Mouse (Mus musculus) CH12.LX (cell line): ENCODE measurements at regions not wholly inside any gene's neighbourhood (a gene's known extent, or its start where the extent isn't known, plus 50 kb on each side); places are given as distances from the start of the nearest gene placed in this dataset.

Experiments used
- DNase-seq: peaks from one replicate; pipeline ENCODE4 v3.0.0-alpha.2; 2013; ENCODE audit errors: extremely low read depth
- H3K27ac ChIP-seq: 2 replicates; pipeline ENCODE4 v1.5.1; 2012; ENCODE audit warnings: low read depth, mild to moderate bottlenecking, control low read depth, moderate library complexity; ENCODE audit not compliant: insufficient read depth
- H3K27me3 ChIP-seq: replicated peaks from 2 replicates; pipeline ENCODE3; 2012; ENCODE audit warnings: inconsistent platforms
- H3K36me3 ChIP-seq, 2 experiments: replicated peaks in 1 of 2; 2 replicates each; pipeline versions ENCODE3 to v1.6.1; 2012; ENCODE audit warnings: inconsistent platforms in 1 of 2, low read length in 1 of 2, mild to moderate bottlenecking in 1 of 2, mixed read lengths in 1 of 2, moderate library complexity in 1 of 2; ENCODE audit not compliant: control insufficient read depth in 1 of 2, insufficient read depth in 1 of 2
- H3K4me1 ChIP-seq, 2 experiments: 2 replicates each; pipeline ENCODE4 v1.6.1; 2012; ENCODE audit warnings: inconsistent platforms in 1 of 2, moderate library complexity in 1 of 2; ENCODE audit not compliant: insufficient read depth in 2 of 2, control insufficient read depth in 1 of 2
- H3K4me2 ChIP-seq: 2 replicates; pipeline ENCODE4 v1.6.1; 2012; ENCODE audit warnings: low read depth, mild to moderate bottlenecking, control low read depth; ENCODE audit not compliant: poor library complexity, insufficient read depth, severe bottlenecking
- H3K4me3 ChIP-seq, 3 experiments: fragments of 150-350 bp in 1 of 3; sonication (generic) in 1 of 3; replicated peaks in 1 of 3; 2 replicates each; pipeline versions ENCODE3 to v1.5.1; 2011 to 2012; ENCODE audit warnings: low read depth in 2 of 3, low read length in 2 of 3, mild to moderate bottlenecking in 2 of 3, moderate library complexity in 2 of 3, control low read depth in 1 of 3, improper control_type of control experiment in 1 of 3, inconsistent platforms in 1 of 3, mixed read lengths in 1 of 3; ENCODE audit not compliant: poor library complexity in 1 of 3
- H3K79me2 ChIP-seq: replicated peaks from 2 replicates; pipeline ENCODE4 v1.6.1; 2012; ENCODE audit warnings: mild to moderate bottlenecking, moderate library complexity; ENCODE audit not compliant: control insufficient read depth, poor library complexity, insufficient read depth, severe bottlenecking; ENCODE audit errors: extremely low read depth
- H3K9ac ChIP-seq: 2 replicates; pipeline ENCODE4 v1.6.1; 2012; ENCODE audit warnings: low read depth, mild to moderate bottlenecking, control low read depth, moderate library complexity; ENCODE audit not compliant: insufficient read depth
- H3K9me3 ChIP-seq: replicated peaks from 2 replicates; pipeline ENCODE3; 2012; ENCODE audit warnings: low read length, inconsistent platforms, mixed read lengths
- BHLHE40 ChIP-seq: IDR thresholded peaks from 2 replicates; pipeline ENCODE4 v1.6.1; 2011; ENCODE audit warnings: mild to moderate bottlenecking, low read depth, low read length, improper control_type of control experiment
- CHD2 ChIP-seq: IDR thresholded peaks from 2 replicates; pipeline ENCODE4 v1.6.1; 2011; ENCODE audit warnings: low read length, improper control_type of control experiment
- CTCF ChIP-seq, 2 experiments: IDR thresholded peaks in 1 of 2; conservative IDR thresholded peaks in 1 of 2; 2 replicates each; pipeline ENCODE4 v1.5.1; 2011 to 2012; ENCODE audit warnings: low read depth in 2 of 2, low read length in 2 of 2, improper control_type of control experiment in 1 of 2, inconsistent platforms in 1 of 2, mild to moderate bottlenecking in 1 of 2, moderate library complexity in 1 of 2
- ETS1 ChIP-seq: conservative IDR thresholded peaks from 2 replicates; pipeline ENCODE4 v1.6.1; 2012; ENCODE audit warnings: low read depth, mild to moderate bottlenecking, inconsistent platforms, low read length, improper control_type of control experiment, moderate library complexity
- HCFC1 ChIP-seq: IDR thresholded peaks from 2 replicates; pipeline ENCODE4 v1.6.1; 2012; ENCODE audit warnings: low read depth, mild to moderate bottlenecking, inconsistent platforms, low read length, improper control_type of control experiment
- IRF4 ChIP-seq: IDR thresholded peaks from 2 replicates; pipeline ENCODE4 v1.6.1; 2014; ENCODE audit warnings: low read depth, mild to moderate bottlenecking, inconsistent platforms, low read length, improper control_type of control experiment
- JUN ChIP-seq: IDR thresholded peaks from 2 replicates; pipeline ENCODE4 v1.6.1; 2011; ENCODE audit warnings: low read depth, mild to moderate bottlenecking, low read length, improper control_type of control experiment, moderate library complexity; ENCODE audit not compliant: insufficient read depth
- JUND ChIP-seq: conservative IDR thresholded peaks from 2 replicates; pipeline ENCODE4 v1.6.1; 2011; ENCODE audit warnings: low read depth, low read length, improper control_type of control experiment
- KAT2A ChIP-seq: IDR thresholded peaks from 2 replicates; pipeline ENCODE4 v1.6.1; 2012; ENCODE audit warnings: low read length, improper control_type of control experiment, inconsistent platforms; ENCODE audit not compliant: insufficient replicate concordance
- MAFK ChIP-seq: IDR thresholded peaks from 2 replicates; pipeline ENCODE4 v1.6.1; 2011; ENCODE audit warnings: low read length, improper control_type of control experiment; ENCODE audit not compliant: insufficient replicate concordance
- MAX ChIP-seq: IDR thresholded peaks from 2 replicates; pipeline ENCODE4 v1.6.1; 2011; ENCODE audit warnings: low read length, improper control_type of control experiment
- MAZ ChIP-seq: IDR thresholded peaks from 2 replicates; pipeline ENCODE4 v1.6.1; 2012; ENCODE audit warnings: low read depth, mild to moderate bottlenecking, inconsistent platforms, low read length, improper control_type of control experiment, moderate library complexity
- MEF2A ChIP-seq: IDR thresholded peaks from 2 replicates; pipeline ENCODE4 v1.6.1; 2014; ENCODE audit warnings: low read depth, mild to moderate bottlenecking, inconsistent platforms, low read length, improper control_type of control experiment, borderline replicate concordance
- MXI1 ChIP-seq: IDR thresholded peaks from 2 replicates; pipeline ENCODE4 v1.6.1; 2011; ENCODE audit warnings: mild to moderate bottlenecking, low read depth, low read length, improper control_type of control experiment
- MYC ChIP-seq: IDR thresholded peaks from 2 replicates; pipeline ENCODE4 v1.6.1; 2011; ENCODE audit warnings: low read depth, mild to moderate bottlenecking, improper control_type of control experiment, low read length
- NRF1 ChIP-seq: IDR thresholded peaks from 2 replicates; pipeline ENCODE4 v1.6.1; 2014; ENCODE audit warnings: low read depth, mild to moderate bottlenecking, inconsistent platforms, low read length, improper control_type of control experiment, moderate library complexity
- PAX5 ChIP-seq: IDR thresholded peaks from 2 replicates; pipeline ENCODE4 v1.6.1; 2012; ENCODE audit warnings: low read length, inconsistent platforms, mixed read lengths
- RAD21 ChIP-seq: IDR thresholded peaks from 2 replicates; pipeline ENCODE4 v1.6.1; 2011; ENCODE audit warnings: low read depth, mild to moderate bottlenecking, low read length, improper control_type of control experiment, moderate library complexity
- SMC3 ChIP-seq: IDR thresholded peaks from 2 replicates; pipeline ENCODE4 v1.6.1; 2011; ENCODE audit warnings: low read depth, low read length, improper control_type of control experiment
- TBP ChIP-seq: conservative IDR thresholded peaks from 2 replicates; pipeline ENCODE4 v1.6.1; 2011; ENCODE audit warnings: low read depth, low read length, improper control_type of control experiment
- UBTF ChIP-seq: IDR thresholded peaks from 2 replicates; pipeline ENCODE4 v1.6.1; 2012; ENCODE audit warnings: low read depth, mild to moderate bottlenecking, inconsistent platforms, low read length, improper control_type of control experiment, moderate library complexity
- ZC3H11A ChIP-seq: IDR thresholded peaks from 2 replicates; pipeline ENCODE4 v1.6.1; 2012; ENCODE audit warnings: low read depth, mild to moderate bottlenecking, inconsistent platforms, low read length, improper control_type of control experiment
- ZKSCAN1 ChIP-seq: IDR thresholded peaks from 2 replicates; pipeline ENCODE4 v1.6.1; 2012; ENCODE audit warnings: low read depth, inconsistent platforms, low read length, improper control_type of control experiment, borderline replicate concordance
- ZMIZ1 ChIP-seq: IDR thresholded peaks from 2 replicates; pipeline ENCODE4 v1.6.1; 2012; ENCODE audit warnings: low read depth, mild to moderate bottlenecking, inconsistent platforms, low read length, improper control_type of control experiment
- ZNF384 ChIP-seq: IDR thresholded peaks from 2 replicates; pipeline ENCODE4 v1.6.1; 2012; ENCODE audit warnings: low read depth, low read length, improper control_type of control experiment, inconsistent platforms
- dilution Hi-C: fragments of 300-500 bp; cut with MboI; formaldehyde crosslinking; loops from 2 replicates; pipeline ENCODE4 v1.14.3; 2020; ENCODE audit warnings: low sequenced_read_pairs; ENCODE audit not compliant: extremely low pct_unique_long_range_greater_than_20kb, extremely low pct_ligation_motif_present
- in situ Hi-C: fragments of 300-500 bp; cut with MboI; formaldehyde crosslinking; loops from 3 replicates; pipeline ENCODE4 v1.14.3; 2019; ENCODE audit warnings: low sequenced_read_pairs, low pct_ligation_motif_present, low pct_unique_long_range_greater_than_20kb, mixed read lengths

DNA sequence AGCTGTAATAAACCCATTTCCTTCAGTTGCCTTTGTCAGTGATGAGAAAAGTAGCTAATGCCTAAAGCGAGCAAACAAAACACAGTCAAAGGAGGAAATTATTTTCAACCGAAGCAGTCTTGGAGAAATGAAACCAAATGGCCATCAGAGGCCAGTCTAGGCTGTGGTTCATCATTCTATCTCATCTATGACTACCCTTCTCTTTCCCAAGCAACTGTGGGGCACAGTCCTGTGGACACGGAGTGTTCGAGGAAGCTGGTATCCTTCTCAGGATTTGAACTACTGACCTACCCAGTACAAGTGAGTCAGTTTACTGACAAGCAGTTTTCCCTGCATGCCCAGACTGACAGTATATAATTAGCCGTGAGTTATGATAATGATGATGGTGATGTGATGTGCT lies 319.1 kb downstream of the Bcl11a start:
- in situ Hi-C loops (no loop called here), dilution Hi-C loops (no loop called here)
- DNase-seq: no peak
- Histone ChIP-seq H3K36me3 (no peaks in the 10 kb centered on the region), H3K79me2 (no peaks in the 10 kb centered on the region), H3K4me3 (no peak overlapping the region), H3K9ac (no peak overlapping the region), H3K9me3 (no peaks in the 10 kb centered on the region), H3K27ac (no peak overlapping the region), H3K4me1 (peaks cover 4 to 14% of the 10 kb centered on the region in 2 experiments; a peak in 3 of 4 replicates), H3K27me3 (no peaks in the 10 kb centered on the region), H3K4me2 (no peak overlapping the region)
- no peak for TF ChIP-seq ETS1
- TF ChIP-seq ZC3H11A: no peak
- TF ChIP-seq MYC: no peak
- TF ChIP-seq ZMIZ1: no peak
- TF ChIP-seq MAFK: no peak
- no peak for TF ChIP-seq TBP
- no peak for TF ChIP-seq KAT2A
- no peak for TF ChIP-seq ZNF384
- no peak for TF ChIP-seq CHD2
- no peak for TF ChIP-seq IRF4
- no peak for TF ChIP-seq BHLHE40
- TF ChIP-seq SMC3: no peak
- TF ChIP-seq NRF1: no peak
- TF ChIP-seq JUN: no peak
- TF ChIP-seq PAX5: no peak
- TF ChIP-seq JUND: no peak
- no peak for TF ChIP-seq HCFC1

DNA sequence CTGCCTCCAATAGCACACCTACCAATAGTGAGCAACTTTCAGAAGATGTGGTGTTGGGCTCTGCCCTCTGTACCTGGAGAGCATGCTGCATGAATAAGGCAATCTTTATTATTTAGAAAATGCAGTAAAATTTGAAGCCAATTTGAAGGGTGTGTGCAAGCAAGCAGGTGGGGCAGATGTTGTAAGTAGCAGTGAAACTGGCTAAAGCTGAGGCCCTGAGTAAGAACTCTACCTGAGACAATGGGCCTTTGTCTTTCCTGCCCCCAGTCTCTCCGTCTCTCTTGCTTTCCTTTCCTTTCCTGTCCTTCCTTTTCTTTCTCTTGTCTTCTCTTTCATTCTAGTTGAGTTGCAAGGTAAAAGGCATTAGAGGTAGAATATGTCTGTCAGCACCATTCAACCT lies 319.9 kb downstream of the Bcl11a start:
- TF ChIP-seq TBP (no peak), KAT2A (no peak), MAZ (no peak), MAFK (no peak), CHD2 (no peak), ETS1 (no peak), NRF1 (no peak), MXI1 (no peak), ZKSCAN1 (no peak), JUND (no peak), MYC (no peak), MAX (no peak), MEF2A (no peak), CTCF (conservative IDR thresholded peaks at IDR 0.05 in 1 of 2, IDR thresholded peaks at IDR 0.05 in 1 of 2; ENCODE audit: low read depth in 2 of 2, low read length in 2 of 2) (no peak), RAD21 (no peak), UBTF (no peak), ZC3H11A (no peak)
- dilution Hi-C loops (no loop called here), in situ Hi-C loops (no loop called here)
- Histone ChIP-seq H3K36me3 (no peaks in the 10 kb centered on the region), H3K9me3 (no peaks in the 10 kb centered on the region), H3K9ac (no peak overlapping the region), H3K79me2 (no peaks in the 10 kb centered on the region), H3K4me1 (peaks cover 4 to 19% of the 10 kb centered on the region in 2 experiments; a peak in 3 of 4 replicates), H3K4me2 (no peak overlapping the region), H3K4me3 (no peak overlapping the region), H3K27me3 (no peaks in the 10 kb centered on the region), H3K27ac (no peak overlapping the region)
- DNase-seq: no peak
